Mouse (Mus musculus) hematopoietic stem cell, adult 5-6 weeks (primary cell): ENCODE data around the gene Cmss1. TPM values are rescaled to one million over a fixed set of nuclear protein-coding genes. Genes with fewer than 3 reads are reported as not detected.

Experiments
- ATAC-seq, 2 experiments: fragments of 125-278 bp in 1 of 2; replicated peaks in 1 of 2; 2 replicates each; pipeline ENCODE4 v1.8.0; 2016 to 2017; ENCODE audit warnings: inconsistent platforms in 2 of 2, mild to moderate bottlenecking in 2 of 2, moderate number of reproducible peaks in 2 of 2, low read depth in 1 of 2, moderate TSS enrichment in 1 of 2; ENCODE audit not compliant: low FRiP score in 2 of 2, poor library complexity in 2 of 2, severe bottlenecking in 2 of 2, insufficient read depth in 1 of 2, low TSS enrichment in 1 of 2
- total RNA-seq: library from RNA; stranded (forward); fragments of 172-1452, 232-1000 nt; gene quantifications from 2 replicates; pipeline ENCODE4 v1.2.3, GENCODE M21; 2017

Gene Cmss1
- total RNA-seq, 1 experiment from 2014 or later = 83.8 TPM

DNA sequence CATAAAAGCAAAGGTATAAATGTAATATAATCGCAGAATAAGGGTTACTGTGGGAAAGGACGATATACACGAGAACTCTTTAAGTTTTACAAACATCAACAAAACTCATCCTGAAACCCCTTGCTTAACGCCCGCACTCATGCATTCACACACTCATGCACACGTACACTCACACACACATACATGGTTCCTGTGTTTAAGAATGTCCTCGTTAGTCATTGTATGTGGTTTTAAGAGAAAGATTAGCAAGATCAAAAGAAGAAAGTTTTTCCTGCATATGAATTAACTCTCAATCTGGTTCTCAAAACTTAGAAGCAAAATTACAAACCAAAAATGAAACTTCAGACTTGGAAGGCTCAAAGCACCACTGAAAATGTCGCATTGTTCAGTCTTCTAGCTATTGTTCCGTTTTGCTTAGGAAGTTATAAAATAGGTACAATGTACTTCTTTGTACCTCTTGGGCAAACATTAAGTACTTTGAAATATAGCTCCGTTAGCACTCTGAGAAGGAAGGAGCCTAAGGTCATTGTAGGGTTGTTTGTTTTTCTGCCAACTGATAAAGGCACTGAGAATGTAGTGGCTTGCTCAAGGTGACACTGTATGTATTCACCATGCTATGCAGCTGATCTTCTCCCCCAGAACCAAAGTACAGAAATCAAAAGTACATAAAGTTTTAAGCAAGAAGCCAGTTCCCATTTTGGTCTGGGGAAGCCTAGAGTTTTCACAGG is 111.0 kb downstream of the Cmss1 start:
- ATAC-seq = 0 out of 4 replicates have a peak, but pooled peaks of 1 of the 2 experiments have one; percentile 4

DNA sequence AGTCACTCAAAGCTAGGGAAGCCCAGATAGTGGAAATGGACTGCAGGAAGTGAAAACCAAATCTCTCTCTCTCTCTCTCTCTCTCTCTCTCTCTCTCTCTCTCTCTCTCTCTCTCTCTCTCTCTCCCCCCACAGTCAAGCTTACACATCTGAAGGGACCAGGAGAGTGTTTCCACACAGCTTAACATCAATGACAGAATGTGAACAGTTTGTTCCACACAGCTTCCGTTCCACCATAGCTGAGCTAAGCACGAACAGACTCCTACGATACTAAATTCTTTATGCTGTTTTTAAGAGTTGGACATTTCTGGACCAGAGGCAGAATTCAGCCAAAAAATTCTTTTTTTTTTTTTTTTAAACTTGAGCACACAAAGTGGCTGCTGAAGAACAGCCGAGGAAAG is 114.8 kb downstream of the Cmss1 start:
- no peak for ATAC-seq

DNA sequence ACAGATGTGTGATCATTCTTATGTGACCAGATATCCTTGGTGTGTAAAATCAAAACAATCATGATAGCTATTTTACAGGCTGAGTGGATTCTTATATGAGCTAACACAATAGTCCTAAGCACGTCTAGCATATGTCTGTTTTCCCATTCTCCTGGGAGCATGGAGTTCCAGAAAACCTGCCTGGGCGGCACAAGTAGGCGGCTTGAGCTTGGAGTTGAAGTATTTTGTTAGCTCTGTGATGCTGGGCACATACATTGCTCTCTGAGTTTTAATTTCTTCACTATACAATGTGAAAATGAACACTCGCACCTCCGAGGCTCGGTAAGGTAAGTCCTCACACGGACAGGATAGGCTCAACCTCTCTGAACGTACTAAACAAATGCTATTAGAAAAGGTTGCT is 116.0 kb downstream of the Cmss1 start:
- no peak for ATAC-seq

DNA sequence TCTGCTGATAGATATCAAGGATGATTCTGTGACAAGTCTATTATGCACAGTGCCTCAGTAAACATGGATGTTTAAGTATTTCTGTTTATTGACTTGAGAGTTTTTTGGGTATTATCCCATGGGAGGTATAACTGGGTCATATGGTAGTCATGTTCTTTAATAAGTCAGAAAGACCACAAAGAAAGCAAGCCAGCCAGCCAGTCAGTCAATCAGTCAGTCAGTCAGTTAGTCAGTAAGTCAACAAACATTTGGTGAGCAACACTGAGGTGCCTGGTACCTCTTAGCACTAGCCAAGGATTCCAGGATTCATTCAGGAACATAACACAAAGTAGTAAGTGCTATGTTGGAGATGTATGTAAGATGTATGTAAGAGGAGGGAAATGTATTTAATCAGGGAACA is 118.0 kb downstream of the Cmss1 start:
- ATAC-seq = no peak

DNA sequence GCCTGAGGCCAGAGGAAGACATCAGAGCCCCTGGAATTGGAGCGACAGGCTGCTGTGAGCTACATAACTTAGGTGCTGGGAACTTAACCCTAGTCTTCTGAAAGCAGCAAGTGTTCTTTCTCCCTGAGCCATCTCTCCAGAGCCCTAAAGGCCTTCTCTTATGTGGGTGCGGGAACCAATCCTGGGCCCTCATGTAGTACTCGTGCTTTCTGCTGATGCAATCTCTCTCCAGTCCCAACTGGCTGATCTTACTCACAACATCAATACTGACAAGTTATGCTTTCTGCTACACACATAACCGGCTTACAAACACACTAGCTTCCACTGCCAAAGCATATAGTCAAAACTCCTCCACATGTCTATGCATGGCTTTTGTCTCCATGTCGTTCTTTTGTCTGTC is 120.4 kb downstream of the Cmss1 start:
- ATAC-seq = no peak

DNA sequence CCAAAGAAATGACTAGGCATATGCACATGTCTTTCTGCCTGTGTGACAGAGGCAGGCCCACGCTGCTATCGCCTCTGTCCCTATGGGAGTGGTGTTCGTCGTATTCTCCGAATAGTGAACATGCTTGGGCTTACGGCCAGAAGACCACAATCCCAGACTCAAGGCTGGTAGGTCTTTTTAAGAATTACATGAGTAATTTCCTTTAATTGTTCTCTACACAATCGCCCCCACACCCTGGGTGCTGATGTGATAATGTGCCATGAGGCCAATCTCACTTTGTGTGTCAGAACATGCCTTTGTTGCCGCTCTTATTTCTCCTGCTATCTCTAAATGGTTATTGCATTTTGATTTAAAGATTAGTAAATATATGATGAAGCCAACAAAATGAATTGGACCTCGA is 121.4 kb downstream of the Cmss1 start:
- no peak for ATAC-seq

DNA sequence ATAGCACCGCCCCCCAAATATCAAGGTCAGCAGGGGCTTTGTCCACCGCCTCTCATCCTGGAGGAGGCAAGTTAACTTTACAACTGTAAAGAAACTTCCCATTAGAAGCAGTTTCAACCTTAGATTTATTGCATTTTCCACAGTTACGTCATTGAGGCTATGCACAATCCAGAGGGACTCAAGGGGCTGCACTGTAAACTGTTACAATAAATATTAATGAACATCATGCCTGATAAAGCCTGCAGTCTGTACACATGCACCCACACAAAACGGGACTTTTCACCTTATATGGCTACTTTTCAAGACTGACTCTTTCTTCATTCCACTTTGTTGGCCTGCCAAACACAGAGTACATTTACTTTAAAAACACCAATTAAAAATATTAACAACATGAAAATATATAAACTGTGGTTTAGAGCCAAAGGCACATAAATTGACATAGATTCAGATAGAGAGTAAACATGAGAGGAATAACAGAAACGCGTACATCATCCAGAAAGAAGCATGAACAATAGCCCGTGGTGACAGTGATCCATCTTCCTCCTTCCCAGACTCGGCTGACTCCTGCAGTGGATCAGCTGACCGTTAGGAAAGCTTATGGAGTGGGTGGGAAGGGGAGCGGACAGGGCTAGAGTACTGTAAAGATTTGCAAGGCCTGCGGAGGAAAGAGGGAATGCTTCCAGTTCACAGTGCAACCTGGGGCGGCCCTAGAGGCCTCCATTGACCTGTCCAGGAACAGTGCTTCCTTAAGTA is 122.4 kb downstream of the Cmss1 start:
- ATAC-seq = no peak

DNA sequence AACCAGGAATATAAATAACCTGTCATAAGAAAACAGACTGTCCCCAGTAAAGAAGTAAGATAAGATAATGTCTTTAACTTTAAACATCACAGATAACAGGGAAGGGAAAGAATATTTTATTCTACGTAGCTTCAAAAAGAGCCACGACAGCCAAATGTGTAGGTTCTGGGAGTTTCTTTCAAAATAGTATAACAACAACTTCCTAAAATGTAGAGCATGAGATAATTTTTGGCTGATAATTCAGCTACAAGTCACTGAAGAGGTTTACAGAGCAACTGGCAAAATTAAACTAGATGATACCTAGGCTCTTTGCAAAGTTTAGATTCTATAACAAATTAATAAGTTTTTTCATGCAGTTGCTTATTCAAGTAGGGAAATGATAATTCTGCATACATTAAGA is 123.2 kb downstream of the Cmss1 start:
- no peak for ATAC-seq

DNA sequence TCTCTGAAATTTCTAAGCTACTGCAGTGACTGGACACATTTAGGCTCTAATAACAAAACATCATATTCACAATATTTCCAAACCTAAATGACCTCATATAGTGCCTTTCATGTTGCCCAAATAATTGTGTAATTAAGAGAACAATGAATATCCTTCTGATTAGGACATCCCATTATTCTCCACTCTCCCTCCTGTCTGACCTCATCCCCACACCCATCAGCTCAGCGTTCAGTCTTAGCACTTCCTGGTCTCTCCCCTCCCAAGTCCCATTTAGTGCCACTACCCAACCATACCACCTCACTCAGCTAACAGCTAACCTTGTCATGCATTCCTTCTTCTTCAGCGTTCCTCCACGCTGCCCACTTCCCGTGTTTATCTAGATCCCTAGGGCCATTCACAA is 123.8 kb downstream of the Cmss1 start:
- no peak for ATAC-seq

DNA sequence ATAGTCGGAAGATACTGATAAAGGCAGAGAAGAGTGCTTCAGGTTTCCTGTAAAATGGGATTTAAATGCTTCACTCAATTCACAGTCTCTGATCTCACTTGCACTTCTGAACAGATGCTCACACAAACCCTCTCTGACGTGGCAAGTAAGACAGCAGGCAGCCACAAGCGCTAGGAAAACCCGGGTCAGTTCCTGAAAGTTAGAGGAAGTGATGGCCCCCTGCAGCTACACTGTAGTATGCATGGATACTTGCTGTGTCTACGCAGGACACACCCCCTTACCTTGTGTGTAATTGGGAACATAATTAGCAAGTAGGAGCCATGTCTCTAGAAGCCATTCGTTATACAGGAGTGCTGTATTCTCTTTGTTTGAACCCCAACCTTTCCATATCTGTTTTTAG is 124.4 kb downstream of the Cmss1 start:
- peak; percentile 75 to 85 for ATAC-seq

DNA sequence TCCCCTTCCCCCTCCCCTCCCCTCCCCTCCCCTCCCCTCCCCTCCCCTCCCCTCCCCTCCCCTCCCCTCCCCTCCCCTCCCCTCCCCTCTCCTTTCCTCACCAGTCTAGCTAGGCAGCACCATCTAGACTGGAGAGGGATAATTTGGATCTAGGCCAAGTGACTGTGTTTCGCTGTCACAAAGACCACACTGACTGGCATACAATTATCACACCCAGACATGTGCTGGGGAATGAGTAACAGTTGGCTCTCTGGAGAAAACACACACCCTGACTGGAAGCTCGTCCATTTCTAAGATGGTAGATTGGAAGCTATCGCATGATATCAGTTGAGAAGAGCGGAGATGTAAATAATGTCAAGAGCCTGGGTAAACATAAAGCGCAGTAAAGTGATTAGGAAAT is 126.9 kb downstream of the Cmss1 start:
- no peak for ATAC-seq

DNA sequence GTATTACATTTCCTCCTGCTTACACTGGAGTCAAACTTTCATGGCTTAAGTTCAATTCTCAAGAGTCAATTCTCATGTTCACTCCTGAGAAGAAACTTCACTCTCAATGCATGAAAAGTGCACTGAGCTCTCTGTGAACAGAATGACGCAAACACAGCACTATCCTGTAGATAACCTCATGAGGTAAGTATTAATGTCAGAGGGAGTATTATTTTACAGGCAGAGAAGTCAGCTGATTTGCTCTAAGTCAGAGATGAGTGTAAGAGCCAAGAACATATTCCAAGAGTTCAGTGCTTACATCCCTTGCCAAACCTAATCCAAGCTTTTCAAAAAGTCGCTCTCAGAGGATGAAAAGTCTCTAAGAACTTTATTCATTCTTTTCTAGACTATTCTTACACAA is 128.2 kb downstream of the Cmss1 start:
- no peak for ATAC-seq

DNA sequence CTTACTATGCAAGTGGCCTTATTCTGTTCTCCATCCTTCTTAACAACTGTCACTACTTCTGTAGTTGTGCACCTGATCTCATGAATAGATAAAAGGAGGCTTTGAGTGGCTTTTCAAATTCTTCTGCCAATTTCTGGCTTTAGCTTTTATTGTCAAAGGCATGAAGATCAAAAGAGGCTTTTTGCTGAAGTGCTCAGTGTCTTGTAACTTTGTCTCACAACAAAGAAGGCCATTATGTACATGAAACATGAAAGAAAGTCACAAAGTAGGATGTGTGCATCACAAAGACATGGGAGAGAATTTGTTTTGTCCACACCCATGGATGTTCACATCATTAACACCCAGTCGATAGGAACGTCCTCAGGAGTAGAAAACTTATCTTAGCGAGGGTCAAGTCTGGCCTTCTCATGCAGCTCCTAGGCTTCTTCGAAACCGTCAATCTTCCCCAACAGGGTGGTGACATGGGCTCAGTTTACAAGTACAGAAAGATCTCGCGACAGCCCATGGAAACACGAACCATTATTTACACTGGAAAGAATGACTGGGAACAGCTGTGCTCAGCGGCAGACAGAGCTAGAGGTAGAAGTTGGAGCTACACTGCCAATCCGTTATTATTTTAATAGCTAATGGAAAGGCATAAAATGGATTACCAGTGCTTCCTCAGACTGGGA is 133.1 kb downstream of the Cmss1 start:
- no peak for ATAC-seq

DNA sequence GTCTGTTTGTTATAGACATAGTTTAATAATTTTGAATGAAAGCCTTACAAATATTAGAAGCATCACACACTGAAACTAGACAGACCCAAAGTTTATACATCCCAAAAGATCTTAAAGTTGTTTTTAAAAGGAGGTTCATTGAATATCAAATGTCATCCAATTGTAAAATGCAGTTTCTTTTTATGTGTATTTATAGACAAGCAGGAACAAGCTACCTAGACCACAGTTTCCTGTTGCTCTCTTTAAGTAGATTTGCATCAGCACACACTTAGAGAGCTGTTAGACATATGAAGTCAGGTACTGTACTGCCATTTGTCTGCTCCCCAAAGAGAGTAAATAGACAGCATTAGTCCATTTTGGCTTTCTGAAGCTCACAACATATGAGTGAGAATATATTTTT is 135.6 kb downstream of the Cmss1 start:
- peak; percentile 82 for ATAC-seq

DNA sequence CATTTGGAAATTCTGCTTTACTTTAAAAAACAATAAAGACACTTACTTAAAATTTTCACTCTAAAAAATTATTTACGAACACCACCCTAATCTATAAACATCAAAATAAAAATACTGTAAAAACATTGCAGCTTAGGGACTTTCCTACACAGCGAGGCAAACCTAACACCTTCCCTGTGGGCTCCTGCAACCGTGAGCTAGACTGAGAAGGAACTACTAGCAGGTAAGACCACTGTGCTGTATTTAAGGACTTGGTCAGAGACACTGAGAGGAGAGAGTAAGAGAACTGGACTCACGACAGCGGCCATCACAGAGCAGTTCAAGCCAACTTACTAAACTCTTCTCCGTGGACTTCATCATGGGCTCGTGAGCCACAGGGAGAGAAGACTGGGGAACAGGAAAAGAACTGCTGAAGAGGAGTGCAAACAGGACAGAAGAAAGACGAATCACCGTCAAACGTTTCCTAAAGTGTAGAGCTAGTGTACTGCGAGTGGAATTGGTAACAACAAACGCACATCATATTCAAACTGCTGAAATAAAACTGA is 136.3 kb downstream of the Cmss1 start:
- no peak for ATAC-seq

DNA sequence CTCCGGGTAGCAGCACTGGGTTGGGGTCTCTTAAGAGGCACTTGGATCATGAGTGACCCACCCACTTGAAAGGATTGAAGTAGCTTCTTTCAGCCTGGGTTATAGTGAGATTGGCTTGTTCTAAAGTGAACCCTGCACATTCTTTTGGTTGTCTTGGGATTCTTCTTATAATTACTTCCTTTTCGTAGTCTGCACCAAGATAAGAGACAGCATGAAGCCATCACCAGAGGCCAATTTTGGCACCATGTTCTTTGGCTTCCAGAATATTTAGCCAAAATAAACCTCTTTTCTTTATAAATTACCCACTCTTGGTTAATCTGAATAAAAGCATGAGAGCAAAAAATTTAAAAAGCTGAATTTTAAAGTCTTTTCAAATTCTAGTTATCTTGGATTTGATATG is 136.8 kb downstream of the Cmss1 start:
- ATAC-seq = no peak

DNA sequence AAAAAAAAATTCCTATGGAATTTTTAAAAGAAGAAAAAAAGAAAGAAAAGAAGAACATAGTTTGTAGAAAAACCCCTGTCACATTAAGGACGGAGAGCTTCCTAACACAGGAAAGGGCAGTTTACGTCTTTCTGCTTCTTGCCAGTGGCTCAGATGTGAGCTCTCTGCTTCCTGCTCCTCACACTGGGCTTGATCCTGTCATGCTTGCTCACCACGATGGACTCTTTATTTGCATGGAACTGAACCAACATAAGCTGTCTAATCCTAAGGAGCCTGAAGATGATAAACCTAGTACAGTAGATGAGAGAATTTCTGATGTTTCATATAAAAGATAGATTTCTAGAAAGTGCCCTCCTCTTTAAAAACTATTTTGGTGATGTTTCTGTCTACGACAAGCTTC is 137.4 kb downstream of the Cmss1 start:
- ATAC-seq = no peak

DNA sequence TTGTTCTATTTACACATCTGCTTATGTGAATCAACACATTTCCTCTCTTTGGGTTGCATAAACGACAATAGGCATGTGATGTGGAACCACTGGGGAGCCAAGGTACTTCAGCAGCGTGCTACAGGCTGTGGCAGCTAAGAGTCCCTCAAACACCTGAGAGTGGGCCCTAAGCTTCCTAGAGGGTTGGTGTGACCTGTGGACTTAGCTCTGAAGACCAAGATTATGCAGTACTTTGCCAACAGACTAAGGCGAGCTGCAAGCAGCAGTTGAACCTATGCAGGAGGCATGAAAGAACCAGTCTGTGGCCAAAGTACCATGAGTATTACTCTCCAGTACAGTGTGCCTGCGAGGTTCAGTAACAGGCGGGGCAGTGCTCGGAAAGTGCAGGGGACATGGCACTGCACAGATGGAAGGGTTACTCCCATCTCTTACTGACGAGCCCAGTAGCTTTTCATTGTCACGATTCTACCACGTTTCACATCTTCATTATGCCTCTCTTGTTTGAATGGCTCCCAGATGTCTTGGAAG is 141.2 kb downstream of the Cmss1 start:
- ATAC-seq = no peak
